Comparison of ENCODE assay signal across 9 mouse cellular contexts in the genomic region with DNA sequence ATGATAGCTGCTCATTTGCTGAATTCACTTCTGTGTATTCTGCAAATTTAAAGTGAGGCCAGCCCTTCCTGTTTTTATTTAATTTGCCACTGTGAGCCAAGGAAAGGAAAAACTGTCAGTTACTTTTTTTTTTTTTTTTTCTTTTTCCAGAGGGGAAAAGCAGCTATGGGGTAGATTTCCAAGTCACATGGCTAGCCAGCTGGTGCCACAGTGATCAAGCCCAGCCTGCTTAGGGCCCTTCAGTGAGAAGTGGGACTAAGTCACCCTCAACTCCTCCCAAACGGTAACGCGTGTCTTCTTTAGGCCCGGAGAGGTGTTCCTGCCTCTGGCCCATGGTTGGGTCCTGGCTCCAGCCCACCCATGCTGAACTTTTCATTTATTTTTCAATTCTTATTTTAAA.
DNase-seq lines count a peak whose midpoint lies in the region; ATAC-seq and TF ChIP-seq lines count a peak whose summit lies in the region.
"Had no signal": no experiment of that assay in that cellular context is flagged by ENCODE, and none has a peak within 500 bp of the region (broad histone marks: within the 10 kb centered on the region; RNA-seq: fewer than 3 reads in every experiment).

No protein-coding gene starts in this region.

- ATAC-seq in limb, embryonic 13.5 days (ENCODE audit: low FRiP score, low read depth) = no peak
- ATAC-seq in midbrain, embryonic 11.5 days (ENCODE audit: low FRiP score) = no peak
- no peak for ATAC-seq in CD4-positive, CD25-positive, alpha-beta regulatory T cell, adult 4 months

- H3K4me1 ChIP-seq in limb, embryonic 13.5 days = peaks cover 80% of the 10 kb centered on the region
- H3K4me1 ChIP-seq in midbrain, embryonic 11.5 days (ENCODE audit: control insufficient read depth, insufficient read depth, low read length) = peaks cover 9% of the 10 kb centered on the region; the same call in 1 of the 2 replicates

- TF ChIP-seq POLR2A in brain, embryonic 14.5 days (IDR thresholded peaks at IDR 0.05; ENCODE audit: borderline replicate concordance, extremely low read depth, insufficient read depth, insufficient read length, poor library complexity, severe bottlenecking) = no peak

- no peak overlapping the region for H3K4me2 ChIP-seq in limb, embryonic 13.5 days (replicated peaks)
- H3K4me2 ChIP-seq in midbrain, embryonic 11.5 days = no peak overlapping the region

- H3K36me3 ChIP-seq in limb, embryonic 13.5 days = no peaks in the 10 kb centered on the region
- no peaks in the 10 kb centered on the region for H3K36me3 ChIP-seq in midbrain, embryonic 11.5 days (ENCODE audit: control insufficient read depth, insufficient read depth, low read length)

- H3K4me3 ChIP-seq in gastrocnemius, adult 2 months = peak overlapping the region; percentile 24; the same call in 1 of the 2 replicates
- no peak overlapping the region for H3K4me3 ChIP-seq in limb, embryonic 13.5 days
- H3K4me3 ChIP-seq in midbrain, embryonic 11.5 days (ENCODE audit: low read depth, low read length) = no peak overlapping the region

- peak; percentile 30 for DNase-seq in gastrocnemius, adult 2 months
- DNase-seq in gastrocnemius, postnatal 10 days = no peak
- peak; percentile 61 for DNase-seq in brain, embryonic 14.5 days (ENCODE audit: low read depth)
- DNase-seq in heart, adult 9 months (ENCODE audit: low spot score in 2 of 2) = peak; percentile 43 to 50
- DNase-seq in Muller cell, postnatal 12 days (ENCODE audit: inconsistent ontology term) = no peak
- no peak for DNase-seq in midbrain, embryonic 11.5 days (ENCODE audit: low spot score, missing footprints)
- DNase-seq: cerebellum, adult 18-20 months had no signal

- TF ChIP-seq CTCF in gastrocnemius, adult 2 months (IDR thresholded peaks at IDR 0.05) = no peak
- no peak for TF ChIP-seq CTCF in brain, embryonic 14.5 days (IDR thresholded peaks at IDR 0.05; ENCODE audit: borderline replicate concordance, extremely low read depth, insufficient read depth, insufficient read length)

- H3K27me3 ChIP-seq in limb, embryonic 13.5 days = no peaks in the 10 kb centered on the region
- no peaks in the 10 kb centered on the region for H3K27me3 ChIP-seq in midbrain, embryonic 11.5 days (ENCODE audit: control insufficient read depth, insufficient read depth, low read length)

- intact Hi-C loops in gastrocnemius, adult 2 months (cut with DNase I) = no loop called here

- H3K9ac ChIP-seq in limb, embryonic 13.5 days = no peak overlapping the region
- H3K9ac ChIP-seq in midbrain, embryonic 11.5 days (ENCODE audit: low read length) = no peak overlapping the region

- H3K9me3 ChIP-seq in limb, embryonic 13.5 days = no peaks in the 10 kb centered on the region
- no peaks in the 10 kb centered on the region for H3K9me3 ChIP-seq in midbrain, embryonic 11.5 days (ENCODE audit: control insufficient read depth, low read length)

- H3K27ac ChIP-seq in gastrocnemius, adult 2 months = peak overlapping the region; percentile 74
- 0 out of 2 replicates have a peak overlapping the region, but pooled peaks have one; percentile 39 for H3K27ac ChIP-seq in limb, embryonic 13.5 days
- H3K27ac ChIP-seq in midbrain, embryonic 11.5 days (ENCODE audit: low read depth, low read length) = no peak overlapping the region

- WGBS in limb, embryonic 13.5 days = 73% methylated on average over 4 of the region's 4 CpGs
- 77% methylated on average over 4 of the region's 4 CpGs for WGBS in midbrain, embryonic 11.5 days

Comparison
In these comparisons a context has a peak if more than half of its experiments do, and no peak if none do; other contexts are left out.
1. DNase-seq: peak in gastrocnemius, adult 2 months (single experiment), brain, embryonic 14.5 days (single experiment) and heart, adult 9 months (2 of 2); none in gastrocnemius, postnatal 10 days (single experiment), Muller cell, postnatal 12 days (single experiment) and midbrain, embryonic 11.5 days (single experiment).